Mouse (Mus musculus): Measurements from ENCODE around the gene Olfr1087.

DNA sequence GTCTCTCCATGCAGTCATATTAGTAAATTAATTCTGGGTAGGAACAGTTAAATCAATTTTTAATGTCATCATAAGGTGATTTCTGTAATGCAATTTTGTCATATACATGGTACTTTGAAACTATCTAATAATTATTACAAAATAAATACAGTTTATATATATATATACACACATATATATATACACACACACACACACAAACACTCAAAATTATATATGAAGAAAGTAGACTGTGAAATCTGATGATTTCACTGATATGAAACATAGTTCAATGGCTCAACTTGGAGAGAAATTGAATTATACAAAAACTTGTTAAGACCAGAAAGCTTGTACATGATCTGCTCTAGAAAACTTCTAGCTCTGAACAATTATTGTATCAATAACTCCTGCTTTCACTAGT is 35.4 kb upstream of the Olfr1087 start, which contains the start of gene Olfr1089:
- TF ChIP-seq CTCF (IDR thresholded peaks at IDR 0.05; ENCODE audit: low read depth) (no peak), EP300 (IDR thresholded peaks at IDR 0.05; ENCODE audit: low read depth) (no peak)
